Mouse (Mus musculus): ENCODE data around the gene Epc2. TPM values are rescaled to one million over a fixed set of nuclear protein-coding genes. Genes with fewer than 3 reads are reported as not detected.

Gene Epc2
- total and polyA plus RNA-seq, 2 experiments from 2014 or later = 9.2 to 80.4 TPM

GRCm38 (mm10) chr2:49423857-49424256, 27.4 kb upstream of the Epc2 start:
- Histone ChIP-seq H3K4me1 (ENCODE audit: insufficient read depth) (no peaks in the 10 kb centered on the region), H3K36me3 (ENCODE audit: insufficient read depth) (no peaks in the 10 kb centered on the region), H3K9me3 (ENCODE audit: low read length) (no peaks in the 10 kb centered on the region), H3K4me2 (ENCODE audit: low read depth) (no peak overlapping the region), H3K27me3 (ENCODE audit: insufficient read depth, low read length) (no peaks in the 10 kb centered on the region), H3K4me3 (ENCODE audit: low read depth, low read length) (no peak overlapping the region), H3K27ac (ENCODE audit: low read depth, low read length) (no peak overlapping the region), H3K9ac (no peak overlapping the region)
- DNase-seq (no peak), ATAC-seq (no peak)
- no peak for TF ChIP-seq CTCF (IDR thresholded peaks at IDR 0.05; ENCODE audit: low read depth)
- WGBS = 71% methylated on average over 2 of the region's 2 CpGs

GRCm38 (mm10) chr2:49424788-49425187, 26.5 kb upstream of the Epc2 start:
- no peak for TF ChIP-seq CTCF (IDR thresholded peaks at IDR 0.05; ENCODE audit: low read depth)
- Histone ChIP-seq H3K27ac (ENCODE audit: low read depth, low read length) (no peak overlapping the region), H3K4me3 (ENCODE audit: low read depth, low read length) (no peak overlapping the region), H3K9me3 (ENCODE audit: low read length) (no peaks in the 10 kb centered on the region), H3K9ac (no peak overlapping the region), H3K4me2 (ENCODE audit: low read depth) (no peak overlapping the region), H3K36me3 (ENCODE audit: insufficient read depth) (no peaks in the 10 kb centered on the region), H3K27me3 (ENCODE audit: insufficient read depth, low read length) (no peaks in the 10 kb centered on the region), H3K4me1 (ENCODE audit: insufficient read depth) (no peaks in the 10 kb centered on the region)
- DNase-seq (no peak), ATAC-seq (no peak)
- WGBS = 96% methylated on average over 4 of the region's 4 CpGs

GRCm38 (mm10) chr2:49426175-49426574, 25.1 kb upstream of the Epc2 start:
- Histone ChIP-seq H3K27ac (ENCODE audit: low read depth, low read length) (no peak overlapping the region), H3K9me3 (ENCODE audit: low read length) (no peaks in the 10 kb centered on the region), H3K4me2 (ENCODE audit: low read depth) (no peak overlapping the region), H3K4me3 (ENCODE audit: low read depth, low read length) (no peak overlapping the region), H3K27me3 (ENCODE audit: insufficient read depth, low read length) (no peaks in the 10 kb centered on the region), H3K9ac (no peak overlapping the region), H3K4me1 (ENCODE audit: insufficient read depth) (no peaks in the 10 kb centered on the region), H3K36me3 (ENCODE audit: insufficient read depth) (no peaks in the 10 kb centered on the region)
- TF ChIP-seq CTCF (IDR thresholded peaks at IDR 0.05; ENCODE audit: low read depth) = no peak
- ATAC-seq = no peak
- no peak for DNase-seq
- WGBS = 84% methylated on average over 10 of the region's 10 CpGs

- H3K36me3 ChIP-seq (ENCODE audit: insufficient read depth) = no peaks in the 10 kb centered on the region
- H3K4me3 ChIP-seq (ENCODE audit: low read depth, low read length) = no peak overlapping the region
- TF ChIP-seq CTCF (IDR thresholded peaks at IDR 0.05; ENCODE audit: low read depth) = no peak
- H3K9ac ChIP-seq = no peak overlapping the region
- no peaks in the 10 kb centered on the region for H3K4me1 ChIP-seq (ENCODE audit: insufficient read depth)
- H3K4me2 ChIP-seq (ENCODE audit: low read depth) = no peak overlapping the region
- no peak for DNase-seq
- no peaks in the 10 kb centered on the region for H3K9me3 ChIP-seq (ENCODE audit: low read length)
- WGBS = 91% methylated on average over 1 of the region's 1 CpGs
- ATAC-seq = no peak; the same call in 1 of the 2 replicates
- H3K27me3 ChIP-seq (ENCODE audit: insufficient read depth, low read length) = no peaks in the 10 kb centered on the region
- H3K27ac ChIP-seq (ENCODE audit: low read depth, low read length) = no peak overlapping the region
Observed at GRCm38 (mm10) chr2:49431015-49431414, 20.3 kb upstream of the Epc2 start.

DNA sequence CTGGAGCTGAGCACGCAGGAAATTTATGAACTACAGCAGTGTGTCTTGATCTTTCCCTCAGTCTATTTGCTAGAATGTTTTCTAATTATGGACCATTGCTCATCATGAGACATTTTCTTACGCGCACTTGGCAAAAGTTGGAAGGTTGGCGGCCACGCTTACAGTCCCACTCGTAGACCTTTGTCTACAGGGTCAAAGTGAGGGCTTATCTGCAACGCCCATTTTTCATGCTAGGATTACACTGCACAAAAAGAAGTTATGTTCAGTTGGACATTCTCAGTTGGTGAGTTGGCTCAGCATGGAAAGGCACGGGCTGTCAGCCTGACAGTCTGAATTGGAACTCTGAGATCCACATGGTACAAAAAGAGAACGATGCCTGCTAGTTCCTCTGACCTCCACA, 18.1 kb upstream of the Epc2 start:
- 66% methylated on average over 9 of the region's 9 CpGs for WGBS
- TF ChIP-seq CTCF (IDR thresholded peaks at IDR 0.05; ENCODE audit: low read depth) = no peak

DNA sequence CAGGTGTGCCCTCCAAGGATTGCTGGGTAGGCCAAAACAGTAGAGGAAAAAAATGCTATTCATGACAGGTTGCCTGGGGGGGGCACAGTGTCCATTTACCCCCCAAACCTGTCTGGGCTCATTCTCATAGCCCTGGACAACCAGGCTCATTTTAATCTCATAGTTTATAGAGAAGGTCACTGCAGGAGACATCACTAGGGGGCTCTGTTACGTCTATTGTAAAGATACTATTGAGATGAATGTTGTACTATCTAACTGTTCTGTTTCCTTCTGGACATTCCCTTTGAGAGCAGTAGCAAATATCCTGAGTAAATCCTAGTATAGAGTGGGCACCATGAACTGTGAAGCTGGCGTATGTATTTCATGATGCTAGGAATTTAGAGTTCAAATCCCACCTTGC, 5.0 kb upstream of the Epc2 start:
- Histone ChIP-seq H3K36me3 (ENCODE audit: insufficient read depth) (no peaks in the 10 kb centered on the region), H3K4me3 (ENCODE audit: low read depth, low read length) (no peak overlapping the region), H3K27me3 (ENCODE audit: insufficient read depth, low read length) (no peaks in the 10 kb centered on the region), H3K4me1 (ENCODE audit: insufficient read depth) (no peaks in the 10 kb centered on the region), H3K9me3 (ENCODE audit: low read length) (no peaks in the 10 kb centered on the region), H3K9ac (no peak overlapping the region), H3K4me2 (ENCODE audit: low read depth) (no peak overlapping the region), H3K27ac (ENCODE audit: low read depth, low read length) (no peak overlapping the region)
- DNase-seq (no peak), ATAC-seq (no peak)
- peak; percentile 16; the same call in 1 of the 2 replicates for TF ChIP-seq CTCF (IDR thresholded peaks at IDR 0.05; ENCODE audit: low read depth)
- 70% methylated on average over 2 of the region's 2 CpGs for WGBS

More for the DNA sequence above, 18.1 kb upstream of the Epc2 start:
- no peaks in the 10 kb centered on the region for H3K9me3 ChIP-seq (ENCODE audit: low read length)
- H3K4me2 ChIP-seq (ENCODE audit: low read depth) = no peak overlapping the region
- H3K9ac ChIP-seq = no peak overlapping the region
- no peak overlapping the region for H3K27ac ChIP-seq (ENCODE audit: low read depth, low read length)
- ATAC-seq = no peak
- no peaks in the 10 kb centered on the region for H3K27me3 ChIP-seq (ENCODE audit: insufficient read depth, low read length)
- DNase-seq = no peak
- H3K4me3 ChIP-seq (ENCODE audit: low read depth, low read length) = no peak overlapping the region
- no peaks in the 10 kb centered on the region for H3K4me1 ChIP-seq (ENCODE audit: insufficient read depth)
- no peaks in the 10 kb centered on the region for H3K36me3 ChIP-seq (ENCODE audit: insufficient read depth)

DNA sequence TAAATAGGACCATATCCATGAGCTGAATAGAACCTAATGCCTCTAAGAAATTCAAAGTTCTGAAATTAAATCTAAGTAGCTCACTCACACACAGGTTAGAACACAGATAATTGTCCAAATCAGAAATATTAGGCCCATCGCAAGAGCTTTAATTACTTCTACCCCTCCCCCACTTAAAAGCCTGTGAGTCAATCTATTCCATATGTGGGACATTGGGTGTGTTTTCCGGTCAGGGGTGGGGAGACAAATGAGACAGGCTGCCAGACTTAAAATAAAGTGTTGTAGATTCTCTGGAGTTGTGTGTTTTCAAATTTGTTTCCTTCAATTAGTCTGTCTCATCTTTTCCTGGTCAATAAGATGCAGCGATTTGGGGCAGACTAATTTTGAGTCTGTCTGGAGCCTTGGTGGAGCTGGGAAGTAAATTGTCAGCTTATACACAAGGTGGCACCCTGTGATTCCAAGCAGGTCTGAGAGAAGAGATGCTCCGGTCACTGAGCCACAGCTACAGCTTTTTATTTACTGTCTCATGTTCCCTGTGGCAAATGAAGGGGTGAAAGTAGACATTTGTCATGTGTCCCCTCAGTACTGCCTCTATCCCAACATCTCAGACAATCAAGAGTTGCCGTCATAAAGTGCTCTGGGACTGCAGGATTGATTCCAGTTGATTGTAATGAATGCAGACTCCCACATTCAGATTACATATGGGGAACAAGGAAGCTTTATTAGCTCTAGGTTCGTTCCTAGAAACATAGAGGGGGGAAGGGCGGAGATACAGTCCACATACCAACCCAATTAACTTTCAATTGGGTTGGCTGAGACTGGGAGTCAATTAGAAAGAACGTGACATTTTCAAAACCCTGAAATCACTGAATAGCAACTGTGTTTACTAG, 3.5 kb upstream of the Epc2 start:
- Histone ChIP-seq H3K4me1 (ENCODE audit: insufficient read depth) (no peaks in the 10 kb centered on the region), H3K4me3 (ENCODE audit: low read depth, low read length) (no peak overlapping the region), H3K27ac (ENCODE audit: low read depth, low read length) (no peak overlapping the region), H3K9ac (no peak overlapping the region), H3K4me2 (ENCODE audit: low read depth) (no peak overlapping the region), H3K36me3 (ENCODE audit: insufficient read depth) (no peaks in the 10 kb centered on the region), H3K27me3 (ENCODE audit: insufficient read depth, low read length) (no peaks in the 10 kb centered on the region), H3K9me3 (ENCODE audit: low read length) (no peaks in the 10 kb centered on the region)
- ATAC-seq = no peak
- 30% methylated on average over 8 of the region's 8 CpGs for WGBS
- peak; percentile 54 for DNase-seq
- TF ChIP-seq CTCF (IDR thresholded peaks at IDR 0.05; ENCODE audit: low read depth) = peak; percentile 57
